Mouse (Mus musculus): ENCODE measurements around the gene Iqschfp. TPM values are rescaled to one million over a fixed set of nuclear protein-coding genes. Genes with fewer than 3 reads are reported as not detected.

Iqschfp gene
- polyA plus RNA-seq, 1 experiment: 1.1 TPM

DNA sequence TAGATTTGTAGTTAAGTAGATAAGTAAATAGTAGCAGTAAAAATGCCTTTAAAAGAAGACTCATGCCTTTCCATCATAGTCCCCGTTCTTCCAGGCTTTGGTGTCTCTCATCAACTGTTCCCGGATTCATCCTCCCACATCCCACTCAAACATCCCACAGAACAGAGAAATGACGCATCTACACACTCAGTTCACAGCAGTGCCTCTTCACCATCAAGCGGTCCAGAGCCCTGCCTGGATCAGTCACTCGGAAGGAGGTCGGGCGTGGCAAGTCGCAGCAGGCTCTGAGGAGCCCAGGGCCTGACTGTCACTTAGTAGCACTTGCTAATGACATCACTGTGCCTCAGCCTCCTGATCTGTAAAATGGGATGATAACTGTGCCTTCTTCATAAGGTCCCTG, 714.7 kb downstream of the Iqschfp start:
- Histone ChIP-seq H3K27me3 (ENCODE audit: control insufficient read depth, insufficient read depth, low read length) (no peaks in the 10 kb centered on the region), H3K27ac (ENCODE audit: control insufficient read depth, insufficient read depth, low read depth, low read length) (no peak overlapping the region), H3K36me3 (ENCODE audit: control insufficient read depth, insufficient read depth, low read length) (no peaks in the 10 kb centered on the region), H3K4me3 (ENCODE audit: control insufficient read depth, low read depth, low read length) (no peak overlapping the region), H3K4me1 (ENCODE audit: control insufficient read depth, insufficient read depth, low read length) (no peaks in the 10 kb centered on the region)
- no peak for TF ChIP-seq POLR2A (IDR thresholded peaks at IDR 0.05; ENCODE audit: control insufficient read depth, low read depth, low read length)
- TF ChIP-seq CTCF (IDR thresholded peaks at IDR 0.05; ENCODE audit: control insufficient read depth, insufficient read depth, insufficient replicate concordance, low read depth, low read length): no peak

DNA sequence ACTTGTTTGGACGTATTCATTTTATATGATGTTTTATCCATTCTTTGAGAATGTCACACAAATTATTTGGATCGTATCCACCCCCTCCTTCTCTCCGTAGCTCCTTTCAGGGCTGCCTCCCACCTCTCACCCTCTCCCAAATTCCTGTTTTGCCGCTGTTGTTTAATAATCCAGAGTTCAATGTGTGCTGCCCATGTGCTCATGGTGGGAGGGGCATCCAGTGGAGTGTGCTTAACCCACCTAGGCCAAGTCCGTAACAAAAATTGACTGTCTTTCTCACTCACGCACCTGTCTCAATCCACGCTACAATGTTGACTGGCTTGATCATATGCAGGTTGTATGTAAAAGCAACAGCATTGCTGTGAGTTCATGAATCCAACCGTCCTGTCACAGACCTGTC, 715.3 kb downstream of the Iqschfp start:
- Histone ChIP-seq H3K36me3 (ENCODE audit: control insufficient read depth, insufficient read depth, low read length) (no peaks in the 10 kb centered on the region), H3K27ac (ENCODE audit: control insufficient read depth, insufficient read depth, low read depth, low read length) (no peak overlapping the region)
- TF ChIP-seq POLR2A (IDR thresholded peaks at IDR 0.05; ENCODE audit: control insufficient read depth, low read depth, low read length) (no peak), CTCF (IDR thresholded peaks at IDR 0.05; ENCODE audit: control insufficient read depth, insufficient read depth, insufficient replicate concordance, low read depth, low read length) (no peak)

DNA sequence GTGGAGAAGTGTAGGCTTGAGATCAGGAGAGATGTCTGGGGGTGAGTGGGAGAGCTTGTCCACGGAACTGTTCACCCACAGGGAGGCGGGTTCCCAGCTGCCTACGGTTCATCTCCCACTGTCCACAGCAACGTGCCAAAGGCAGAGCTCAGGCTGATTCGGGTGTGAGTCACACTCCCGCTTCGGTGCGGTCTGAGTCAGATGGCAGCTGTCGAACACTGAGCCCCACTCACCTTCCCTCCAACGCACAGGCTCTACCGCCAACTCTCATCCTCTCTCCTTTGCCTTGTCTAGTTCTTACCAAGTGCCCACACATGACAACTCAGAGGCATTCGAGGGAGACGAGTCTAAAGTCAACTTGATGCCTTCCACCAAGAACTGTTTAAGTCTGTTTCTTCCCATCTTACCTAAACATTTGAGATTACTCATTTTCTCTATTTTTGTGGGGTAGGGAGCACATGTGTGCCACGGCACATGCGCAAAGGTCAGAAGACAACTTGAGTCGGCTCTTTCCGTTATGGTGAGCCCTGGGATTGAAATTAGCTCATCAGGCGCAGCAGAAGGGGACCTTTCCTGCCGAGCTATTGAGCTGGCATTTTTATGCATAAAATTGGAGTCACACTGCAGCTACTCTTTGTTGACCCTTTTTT, 716.9 kb downstream of the Iqschfp start:
- H3K27me3 ChIP-seq (ENCODE audit: control insufficient read depth, insufficient read depth, low read length): no peaks in the 10 kb centered on the region
- TF ChIP-seq POLR2A (IDR thresholded peaks at IDR 0.05; ENCODE audit: control insufficient read depth, low read depth, low read length) (no peak), CTCF (IDR thresholded peaks at IDR 0.05; ENCODE audit: control insufficient read depth, insufficient read depth, insufficient replicate concordance, low read depth, low read length) (no peak)
- H3K4me3 ChIP-seq (ENCODE audit: control insufficient read depth, low read depth, low read length): no peak overlapping the region
- H3K36me3 ChIP-seq (ENCODE audit: control insufficient read depth, insufficient read depth, low read length): no peaks in the 10 kb centered on the region
- no peaks in the 10 kb centered on the region for H3K4me1 ChIP-seq (ENCODE audit: control insufficient read depth, insufficient read depth, low read length)
- H3K27ac ChIP-seq (ENCODE audit: control insufficient read depth, insufficient read depth, low read depth, low read length): no peak overlapping the region

More for the DNA sequence above, 715.3 kb downstream of the Iqschfp start:
- no peaks in the 10 kb centered on the region for H3K27me3 ChIP-seq (ENCODE audit: control insufficient read depth, insufficient read depth, low read length)
- no peaks in the 10 kb centered on the region for H3K4me1 ChIP-seq (ENCODE audit: control insufficient read depth, insufficient read depth, low read length)
- no peak overlapping the region for H3K4me3 ChIP-seq (ENCODE audit: control insufficient read depth, low read depth, low read length)

DNA sequence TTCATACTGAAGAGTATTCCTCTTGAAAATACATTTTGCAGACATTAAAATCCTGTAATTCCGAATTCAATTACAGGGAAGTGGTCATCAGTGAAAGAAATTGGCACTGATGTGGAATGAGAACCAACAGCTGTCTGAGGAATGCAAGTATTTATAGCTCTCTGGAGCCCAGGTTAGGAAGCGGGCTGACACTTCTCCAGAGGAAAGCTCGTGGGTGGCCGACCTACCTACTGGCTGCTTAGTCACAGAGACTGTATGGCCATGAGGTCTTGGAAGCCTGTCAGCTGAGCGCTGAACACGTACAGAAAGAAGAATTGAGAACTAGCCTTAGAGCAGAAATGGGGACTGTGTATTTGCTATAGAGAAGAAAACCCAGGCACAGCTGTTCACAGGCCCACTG, 718.0 kb downstream of the Iqschfp start:
- Histone ChIP-seq H3K27ac (ENCODE audit: control insufficient read depth, insufficient read depth, low read depth, low read length) (no peak overlapping the region), H3K4me3 (ENCODE audit: control insufficient read depth, low read depth, low read length) (no peak overlapping the region), H3K4me1 (ENCODE audit: control insufficient read depth, insufficient read depth, low read length) (no peaks in the 10 kb centered on the region), H3K36me3 (ENCODE audit: control insufficient read depth, insufficient read depth, low read length) (no peaks in the 10 kb centered on the region), H3K27me3 (ENCODE audit: control insufficient read depth, insufficient read depth, low read length) (no peaks in the 10 kb centered on the region)
- TF ChIP-seq POLR2A (IDR thresholded peaks at IDR 0.05; ENCODE audit: control insufficient read depth, low read depth, low read length) (no peak), CTCF (IDR thresholded peaks at IDR 0.05; ENCODE audit: control insufficient read depth, insufficient read depth, insufficient replicate concordance, low read depth, low read length) (no peak)

DNA sequence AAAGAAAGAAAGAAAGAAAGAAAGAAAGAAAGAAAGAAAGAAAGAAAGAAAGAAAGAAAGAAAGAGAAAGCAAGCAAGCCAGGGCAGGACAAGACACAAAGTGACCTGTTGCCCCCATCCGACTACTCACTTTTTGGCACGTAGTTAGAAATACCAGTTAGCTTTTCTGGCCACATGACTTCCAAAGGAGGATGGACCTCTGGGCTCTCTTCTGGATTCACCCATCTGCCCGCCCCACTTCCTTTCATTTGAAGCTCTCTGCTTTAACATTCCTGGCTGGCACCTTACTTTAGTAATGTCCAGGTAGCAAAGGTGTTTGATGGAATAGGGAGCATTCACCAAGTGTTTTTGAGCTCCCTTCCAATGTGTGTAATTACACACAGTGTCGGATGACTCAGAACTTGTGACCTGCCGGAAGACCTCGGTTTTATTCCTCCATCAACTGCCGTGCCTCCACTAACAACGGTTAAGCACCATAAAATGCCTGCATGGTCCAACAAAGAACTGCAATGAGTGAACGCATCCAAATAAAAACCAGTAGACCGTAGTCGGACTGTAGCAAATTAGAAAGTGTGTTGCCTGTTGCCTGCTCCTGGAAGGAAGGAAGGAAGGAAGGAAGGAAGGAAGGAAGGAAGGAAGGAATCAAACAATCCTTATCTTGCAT, 718.7 kb downstream of the Iqschfp start:
- no peaks in the 10 kb centered on the region for H3K36me3 ChIP-seq (ENCODE audit: control insufficient read depth, insufficient read depth, low read length)
- H3K4me1 ChIP-seq (ENCODE audit: control insufficient read depth, insufficient read depth, low read length): no peaks in the 10 kb centered on the region
- H3K4me3 ChIP-seq (ENCODE audit: control insufficient read depth, low read depth, low read length): no peak overlapping the region
- TF ChIP-seq CTCF (IDR thresholded peaks at IDR 0.05; ENCODE audit: control insufficient read depth, insufficient read depth, insufficient replicate concordance, low read depth, low read length) (no peak), POLR2A (IDR thresholded peaks at IDR 0.05; ENCODE audit: control insufficient read depth, low read depth, low read length) (no peak)
- H3K27ac ChIP-seq (ENCODE audit: control insufficient read depth, insufficient read depth, low read depth, low read length): no peak overlapping the region
- H3K27me3 ChIP-seq (ENCODE audit: control insufficient read depth, insufficient read depth, low read length): no peaks in the 10 kb centered on the region

DNA sequence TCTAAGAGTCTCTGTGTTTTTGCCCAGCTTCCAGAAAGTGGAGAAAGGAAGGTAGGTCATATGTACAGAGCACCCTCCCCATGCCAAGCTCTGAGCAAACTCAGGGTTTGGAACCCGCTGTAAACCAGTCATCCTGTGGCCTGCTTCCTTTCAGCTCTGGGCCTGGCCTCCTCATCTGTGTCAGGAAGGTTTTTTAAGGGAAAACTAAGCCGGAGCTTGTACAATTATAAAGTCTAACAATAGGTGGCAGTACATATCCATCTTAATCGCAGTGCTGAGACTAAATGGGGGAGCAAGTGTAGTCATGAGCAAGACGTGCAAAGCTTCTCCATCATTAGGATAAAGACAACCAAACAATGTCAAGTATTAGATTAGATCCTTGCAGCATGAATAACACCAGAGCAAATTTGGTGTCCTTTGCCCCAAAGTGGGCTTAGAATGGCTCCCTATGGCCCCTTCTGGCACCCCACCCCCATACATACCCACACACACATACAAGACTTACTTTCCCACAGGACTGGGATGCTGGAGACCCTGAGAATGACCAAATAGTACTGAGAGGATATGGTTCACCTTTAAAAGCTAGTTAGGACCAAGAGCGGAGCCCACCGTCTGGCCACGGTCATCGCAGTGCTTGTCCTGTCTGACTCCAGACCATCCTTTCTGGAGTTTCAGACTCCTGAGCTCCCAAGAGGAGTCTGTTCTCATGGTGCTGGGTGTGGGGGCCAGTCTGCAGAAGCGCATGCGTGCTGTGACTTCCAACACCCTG, 723.2 kb downstream of the Iqschfp start:
- Histone ChIP-seq H3K36me3 (ENCODE audit: control insufficient read depth, insufficient read depth, low read length) (no peaks in the 10 kb centered on the region), H3K4me3 (ENCODE audit: control insufficient read depth, low read depth, low read length) (no peak overlapping the region), H3K4me1 (ENCODE audit: control insufficient read depth, insufficient read depth, low read length) (no peaks in the 10 kb centered on the region), H3K27ac (ENCODE audit: control insufficient read depth, insufficient read depth, low read depth, low read length) (no peak overlapping the region), H3K27me3 (ENCODE audit: control insufficient read depth, insufficient read depth, low read length) (no peaks in the 10 kb centered on the region)
- TF ChIP-seq CTCF (IDR thresholded peaks at IDR 0.05; ENCODE audit: control insufficient read depth, insufficient read depth, insufficient replicate concordance, low read depth, low read length) (no peak), POLR2A (IDR thresholded peaks at IDR 0.05; ENCODE audit: control insufficient read depth, low read depth, low read length) (no peak)

DNA sequence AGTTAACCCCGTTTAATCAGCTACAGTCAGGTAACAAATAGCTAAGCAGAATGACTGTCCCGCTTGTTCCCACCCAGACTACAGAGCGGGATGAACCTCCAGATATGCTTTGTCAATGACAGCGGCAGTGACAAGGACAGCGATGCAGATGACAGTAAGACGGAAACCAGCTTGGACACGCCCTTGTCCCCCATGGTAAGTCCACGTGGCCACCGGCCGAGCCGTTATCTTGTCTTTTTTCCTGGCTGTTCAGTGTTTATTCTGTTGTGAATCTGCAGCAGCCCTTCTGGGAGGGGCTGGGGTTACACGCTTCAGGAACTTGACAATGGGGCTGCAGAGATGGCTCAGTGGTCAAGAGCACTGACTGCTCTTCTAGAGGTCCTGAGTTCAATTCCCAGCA, 724.3 kb downstream of the Iqschfp start:
- no peaks in the 10 kb centered on the region for H3K4me1 ChIP-seq (ENCODE audit: control insufficient read depth, insufficient read depth, low read length)
- no peaks in the 10 kb centered on the region for H3K27me3 ChIP-seq (ENCODE audit: control insufficient read depth, insufficient read depth, low read length)
- TF ChIP-seq CTCF (IDR thresholded peaks at IDR 0.05; ENCODE audit: control insufficient read depth, insufficient read depth, insufficient replicate concordance, low read depth, low read length): no peak
- TF ChIP-seq POLR2A (IDR thresholded peaks at IDR 0.05; ENCODE audit: control insufficient read depth, low read depth, low read length): no peak

More for the DNA sequence above, 724.3 kb downstream of the Iqschfp start:
- no peak overlapping the region for H3K4me3 ChIP-seq (ENCODE audit: control insufficient read depth, low read depth, low read length)
- no peaks in the 10 kb centered on the region for H3K36me3 ChIP-seq (ENCODE audit: control insufficient read depth, insufficient read depth, low read length)
- no peak overlapping the region for H3K27ac ChIP-seq (ENCODE audit: control insufficient read depth, insufficient read depth, low read depth, low read length)
